Mouse (Mus musculus): ENCODE data around the gene Focad. TPM values are rescaled to one million over a fixed set of nuclear protein-coding genes. Genes with fewer than 3 reads are reported as not detected.

Focad gene
- polyA plus RNA-seq, 1 experiment from 2014 or later: 20.8 TPM

DNA sequence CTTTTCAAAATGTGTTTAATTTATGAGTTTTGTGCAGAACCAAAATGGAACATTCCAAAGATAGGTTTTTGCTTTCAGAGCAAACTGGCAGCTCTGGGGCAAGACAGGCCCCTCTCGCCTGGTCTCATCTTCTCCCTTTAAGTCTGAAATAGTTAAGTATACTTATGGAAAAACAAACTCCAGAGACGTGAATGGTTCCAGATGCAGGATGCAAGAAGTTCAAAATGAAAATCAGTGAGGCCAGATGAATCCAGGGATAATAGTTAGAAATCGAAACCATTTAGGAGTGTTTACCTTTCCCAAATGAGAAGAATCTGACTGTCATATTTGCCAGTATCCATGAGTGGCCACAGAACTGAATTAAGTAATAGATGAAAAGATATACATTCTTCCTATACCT is 342.7 kb downstream of the Focad start:
- H3K4me2 ChIP-seq: no peak overlapping the region
- no peak overlapping the region for H3K9ac ChIP-seq
- H3K4me3 ChIP-seq (ENCODE audit: low read depth, low read length): no peak overlapping the region
- DNase-seq (no peak), ATAC-seq (ENCODE audit: insufficient read depth) (no peak)
- H3K9me3 ChIP-seq (ENCODE audit: low read depth, low read length): no peaks in the 10 kb centered on the region
- H3K27ac ChIP-seq (ENCODE audit: low read depth): no peak overlapping the region
- 52% methylated on average over 3 of the region's 3 CpGs for WGBS
- H3K27me3 ChIP-seq (ENCODE audit: insufficient read depth, low read length): no peaks in the 10 kb centered on the region
- H3K36me3 ChIP-seq (ENCODE audit: insufficient read depth): no peaks in the 10 kb centered on the region
- TF ChIP-seq CTCF (IDR thresholded peaks at IDR 0.05; ENCODE audit: low read depth): no peak
- H3K4me1 ChIP-seq (ENCODE audit: insufficient read depth): peaks cover 3% of the 10 kb centered on the region; the same call in 1 of the 2 replicates

DNA sequence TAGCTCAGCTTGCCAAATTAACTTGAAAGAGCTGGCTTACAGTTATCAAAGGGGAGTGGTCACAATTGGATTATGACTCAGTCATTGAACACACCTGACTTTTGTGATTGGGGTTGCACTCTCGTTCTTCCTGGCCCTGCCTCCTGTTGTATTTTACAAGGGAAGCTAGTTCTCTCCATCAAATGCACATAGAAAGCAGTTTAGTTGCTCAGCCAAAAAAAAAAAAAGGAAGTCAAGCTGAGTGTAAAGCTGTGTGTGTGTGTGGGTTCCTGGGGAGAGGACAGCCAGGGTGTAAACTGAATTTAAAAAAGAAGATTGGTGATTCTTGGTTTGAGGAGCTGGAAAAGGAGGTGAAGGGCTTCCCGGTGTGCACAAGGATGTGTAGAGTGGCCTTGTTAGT is 343.5 kb downstream of the Focad start:
- Histone ChIP-seq H3K36me3 (ENCODE audit: insufficient read depth) (no peaks in the 10 kb centered on the region), H3K4me2 (peak overlapping the region; percentile 82), H3K27ac (ENCODE audit: low read depth) (no peak overlapping the region), H3K9ac (no peak overlapping the region), H3K4me1 (ENCODE audit: insufficient read depth) (peaks cover 3% of the 10 kb centered on the region; the same call in 1 of the 2 replicates), H3K27me3 (ENCODE audit: insufficient read depth, low read length) (no peaks in the 10 kb centered on the region), H3K9me3 (ENCODE audit: low read depth, low read length) (no peaks in the 10 kb centered on the region), H3K4me3 (ENCODE audit: low read depth, low read length) (no peak overlapping the region; the same call in 1 of the 2 replicates)
- ATAC-seq (ENCODE audit: insufficient read depth) (no peak), DNase-seq (no peak)
- WGBS: 32% methylated on average over 2 of the region's 2 CpGs
- no peak for TF ChIP-seq CTCF (IDR thresholded peaks at IDR 0.05; ENCODE audit: low read depth)

DNA sequence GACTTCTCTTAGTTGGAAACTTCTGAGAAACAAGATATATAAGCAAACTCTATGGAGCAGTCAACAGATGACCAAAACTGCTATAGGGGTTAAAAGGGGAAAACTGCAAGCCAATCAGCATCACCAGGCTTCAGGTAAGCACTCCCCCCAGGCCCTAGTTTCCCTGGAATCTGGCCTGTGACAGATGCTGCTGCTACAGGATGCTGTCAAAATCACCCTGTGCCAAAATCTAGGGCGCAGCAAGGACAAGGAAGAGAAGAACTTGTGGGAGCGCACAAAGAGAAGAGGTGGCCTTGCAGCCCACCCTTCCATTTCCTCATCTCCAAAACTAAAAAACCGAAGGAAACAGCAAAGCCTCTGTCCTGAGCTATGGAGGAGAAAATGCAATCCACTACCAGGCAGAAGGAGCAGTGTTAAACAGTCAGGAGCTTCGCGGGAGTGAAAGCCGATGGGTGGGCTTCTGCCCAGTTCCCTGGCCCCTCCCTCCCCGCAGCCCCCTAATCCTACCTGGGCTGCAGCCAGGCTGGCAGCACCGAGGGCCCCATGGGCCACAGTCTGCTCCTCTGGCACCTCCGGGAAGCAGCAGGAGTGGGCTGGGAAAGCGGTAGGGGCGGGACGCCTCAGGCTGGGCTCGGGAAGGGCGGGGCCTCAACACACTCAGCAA is 344.0 kb downstream of the Focad start, which contains the start of gene Hacd4:
Gene Hacd4 (minus strand): TSS at position 603 of the 664 bp plus-strand sequence.
- Histone ChIP-seq H3K9ac (peak within 1 kb of the TSS; percentile 58), H3K27ac (ENCODE audit: low read depth) (peak within 1 kb of the TSS; percentile 50; the same call in 1 of the 2 replicates), H3K36me3 (ENCODE audit: insufficient read depth) (no peaks in the 10 kb centered on the region), H3K4me3 (ENCODE audit: low read depth, low read length) (peak within 1 kb of the TSS; percentile 43), H3K27me3 (ENCODE audit: insufficient read depth, low read length) (no peaks in the 10 kb centered on the region), H3K4me2 (peak within 1 kb of the TSS; percentile 82), H3K9me3 (ENCODE audit: low read depth, low read length) (no peaks in the 10 kb centered on the region), H3K4me1 (ENCODE audit: insufficient read depth) (peaks cover 3% of the 10 kb centered on the region; the same call in 1 of the 2 replicates)
- DNase-seq: peak; percentile 74
- ATAC-seq (ENCODE audit: insufficient read depth): peak; percentile 93
- 4% methylated on average over 14 of the region's 14 CpGs for WGBS
- TF ChIP-seq CTCF (IDR thresholded peaks at IDR 0.05; ENCODE audit: low read depth): no peak

- Histone ChIP-seq H3K4me1 (ENCODE audit: insufficient read depth) (peaks cover 3% of the 10 kb centered on the region; the same call in 1 of the 2 replicates), H3K9ac (peak overlapping the region; percentile 58), H3K9me3 (ENCODE audit: low read depth, low read length) (no peaks in the 10 kb centered on the region), H3K27me3 (ENCODE audit: insufficient read depth, low read length) (no peaks in the 10 kb centered on the region), H3K27ac (ENCODE audit: low read depth) (0 out of 2 replicates have a peak overlapping the region, but pooled peaks have one; percentile 50), H3K4me3 (ENCODE audit: low read depth, low read length) (peak overlapping the region; percentile 43), H3K4me2 (peak overlapping the region; percentile 82), H3K36me3 (ENCODE audit: insufficient read depth) (no peaks in the 10 kb centered on the region)
- WGBS: 14% methylated on average over 4 of the region's 4 CpGs
- DNase-seq (no peak), ATAC-seq (ENCODE audit: insufficient read depth) (no peak)
- TF ChIP-seq CTCF (IDR thresholded peaks at IDR 0.05; ENCODE audit: low read depth): no peak
Measured at GRCm38 (mm10) chr4:88438990-88439329, 344.5 kb downstream of the Focad start.

- H3K27me3 ChIP-seq (ENCODE audit: insufficient read depth, low read length): no peaks in the 10 kb centered on the region
- H3K9ac ChIP-seq: no peak overlapping the region
- H3K27ac ChIP-seq (ENCODE audit: low read depth): no peak overlapping the region
- H3K4me1 ChIP-seq (ENCODE audit: insufficient read depth): peaks cover 3% of the 10 kb centered on the region; the same call in 1 of the 2 replicates
- no peaks in the 10 kb centered on the region for H3K9me3 ChIP-seq (ENCODE audit: low read depth, low read length)
- 65% methylated on average over 6 of the region's 6 CpGs for WGBS
- no peak overlapping the region for H3K4me3 ChIP-seq (ENCODE audit: low read depth, low read length)
- DNase-seq (no peak), ATAC-seq (ENCODE audit: insufficient read depth) (no peak)
- H3K4me2 ChIP-seq: no peak overlapping the region
- TF ChIP-seq CTCF (IDR thresholded peaks at IDR 0.05; ENCODE audit: low read depth): no peak
- no peaks in the 10 kb centered on the region for H3K36me3 ChIP-seq (ENCODE audit: insufficient read depth)
Measured at GRCm38 (mm10) chr4:88439669-88440123, 345.3 kb downstream of the Focad start.

DNA sequence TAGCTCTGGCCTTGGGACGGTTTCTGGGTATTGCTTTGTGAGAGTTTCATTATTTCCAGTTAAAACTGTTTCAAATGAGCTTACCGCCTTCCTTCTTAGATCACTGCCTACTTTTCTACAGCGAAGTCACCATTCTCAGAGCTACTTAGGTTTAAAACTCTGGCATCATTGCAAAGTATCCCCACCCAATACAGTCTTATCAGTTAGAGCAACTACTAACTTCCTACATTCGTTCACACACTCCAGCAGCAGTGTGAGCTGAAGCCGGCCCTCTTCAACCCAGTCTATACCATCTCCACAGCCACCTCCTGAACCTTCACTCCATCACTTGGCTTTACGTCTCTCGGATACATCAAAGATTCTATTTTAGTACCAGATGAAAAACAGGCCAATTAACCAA is 346.4 kb downstream of the Focad start:
- no peak overlapping the region for H3K4me3 ChIP-seq (ENCODE audit: low read depth, low read length)
- DNase-seq (no peak), ATAC-seq (ENCODE audit: insufficient read depth) (no peak)
- H3K9ac ChIP-seq: no peak overlapping the region
- H3K27me3 ChIP-seq (ENCODE audit: insufficient read depth, low read length): no peaks in the 10 kb centered on the region
- TF ChIP-seq CTCF (IDR thresholded peaks at IDR 0.05; ENCODE audit: low read depth): no peak
- whole genome bisulfite sequencing: 86% methylated on average over 7 of the region's 7 CpGs
- no peak overlapping the region for H3K27ac ChIP-seq (ENCODE audit: low read depth)
- peaks cover 3% of the 10 kb centered on the region; the same call in 1 of the 2 replicates for H3K4me1 ChIP-seq (ENCODE audit: insufficient read depth)
- no peaks in the 10 kb centered on the region for H3K9me3 ChIP-seq (ENCODE audit: low read depth, low read length)
- no peak overlapping the region for H3K4me2 ChIP-seq
- no peaks in the 10 kb centered on the region for H3K36me3 ChIP-seq (ENCODE audit: insufficient read depth)

- H3K4me2 ChIP-seq: no peak overlapping the region
- H3K9ac ChIP-seq: no peak overlapping the region
- TF ChIP-seq CTCF (IDR thresholded peaks at IDR 0.05; ENCODE audit: low read depth): no peak
- H3K9me3 ChIP-seq (ENCODE audit: low read depth, low read length): no peaks in the 10 kb centered on the region
- no peaks in the 10 kb centered on the region for H3K27me3 ChIP-seq (ENCODE audit: insufficient read depth, low read length)
- 62% methylated on average over 2 of the region's 2 CpGs for WGBS
- H3K4me1 ChIP-seq (ENCODE audit: insufficient read depth): no peaks in the 10 kb centered on the region
- no peak overlapping the region for H3K27ac ChIP-seq (ENCODE audit: low read depth)
- DNase-seq (no peak), ATAC-seq (ENCODE audit: insufficient read depth) (no peak)
- no peaks in the 10 kb centered on the region for H3K36me3 ChIP-seq (ENCODE audit: insufficient read depth)
- no peak overlapping the region for H3K4me3 ChIP-seq (ENCODE audit: low read depth, low read length)
Measured at GRCm38 (mm10) chr4:88448976-88449375, 354.5 kb downstream of the Focad start.

Measured in lung, embryonic 14.5 days (tissue).